In the genomic region with DNA sequence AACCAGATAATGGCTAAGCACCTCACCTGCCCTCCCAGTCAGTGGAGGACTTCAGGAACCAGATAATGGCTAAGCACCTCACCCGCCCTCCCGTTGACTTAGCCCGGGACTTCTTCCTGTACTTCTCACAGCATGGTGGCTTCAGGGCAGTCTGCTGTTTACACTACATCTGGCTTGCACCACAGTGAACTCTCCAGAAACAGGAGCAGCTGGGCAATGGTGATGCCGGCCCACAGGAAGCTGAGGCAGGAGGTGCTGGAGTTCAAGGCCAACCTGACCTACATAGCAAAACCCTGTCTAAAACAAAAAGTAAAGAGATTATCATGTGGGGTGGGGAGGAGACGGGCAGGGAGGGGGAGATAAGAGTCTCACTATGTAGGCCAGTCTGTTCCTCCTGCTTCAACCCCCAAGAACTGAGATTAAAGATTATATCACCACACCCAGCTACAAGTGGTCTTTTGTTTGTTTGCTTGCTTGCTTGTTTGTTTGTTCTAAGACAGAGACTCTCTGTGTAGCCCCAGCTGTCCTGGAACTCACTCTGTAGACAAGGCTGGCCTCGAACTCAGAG, we compare ENCODE assay signal across 20 mouse cellular contexts. TPM values are rescaled to one million over a fixed set of nuclear protein-coding genes. Genes with fewer than 3 reads are reported as not detected.
DNase-seq lines count a peak whose midpoint lies in the region; ATAC-seq lines count a peak whose summit lies in the region.
"Had no signal": no experiment of that assay in that cellular context is flagged by ENCODE, and none has a peak within 500 bp of the region (broad histone marks: within the 10 kb centered on the region; RNA-seq: fewer than 3 reads in every experiment).

No protein-coding gene starts in this region.

- H3K27me3 ChIP-seq in liver, embryonic 13.5 days, result peaks cover 28% of the 10 kb centered on the region
- no peaks in the 10 kb centered on the region for H3K27me3 ChIP-seq in kidney, embryonic 16.5 days (ENCODE audit: insufficient read depth, low read length)
- peaks cover 34% of the 10 kb centered on the region for H3K27me3 ChIP-seq in forebrain, embryonic 13.5 days
- H3K27me3 ChIP-seq: Patski had no signal

- DNase-seq in 416B (ENCODE audit: low read depth) (peak; percentile 93), ES-CJ7 (ENCODE audit: low read depth, low spot score) (peak; percentile 65)
- DNase-seq in induced T-regulatory cell, adult 2 months (ENCODE audit: low read depth), result peak; percentile 44
- no peak for DNase-seq in liver, embryonic 13.5 days
- no peak for DNase-seq in lung, adult 18-20 months
- DNase-seq: adrenal gland, postnatal 14 days; cerebellum, adult 8-10 months; forebrain, postnatal 0 days; gastrocnemius, postnatal 36 days; kidney, postnatal 36 days; lung, postnatal 10 days; thymus, postnatal 14 days had no signal

- H3K27ac ChIP-seq in liver, embryonic 13.5 days, result no peak overlapping the region
- H3K27ac ChIP-seq in kidney, embryonic 16.5 days (ENCODE audit: low read length), result no peak overlapping the region
- no peak overlapping the region for H3K27ac ChIP-seq in forebrain, embryonic 13.5 days
- H3K27ac ChIP-seq: liver, embryonic 14.5 days had no signal

- H3K9ac ChIP-seq in liver, embryonic 13.5 days, result no peak overlapping the region
- H3K9ac ChIP-seq in kidney, embryonic 16.5 days (replicated peaks; ENCODE audit: low read length), result no peak overlapping the region
- H3K9ac ChIP-seq in forebrain, embryonic 13.5 days, result no peak overlapping the region
- H3K9ac ChIP-seq: forebrain, postnatal 0 days; liver, embryonic 14.5 days had no signal

- H3K4me2 ChIP-seq in liver, embryonic 13.5 days, result peak overlapping the region; percentile 8; the same call in 1 of the 2 replicates
- H3K4me2 ChIP-seq in kidney, embryonic 16.5 days (replicated peaks; ENCODE audit: low read depth, low read length), result no peak overlapping the region
- H3K4me2 ChIP-seq in forebrain, embryonic 13.5 days, result no peak overlapping the region
- H3K4me2 ChIP-seq: midbrain, embryonic 11.5 days had no signal

- no peaks in the 10 kb centered on the region for H3K9me3 ChIP-seq in liver, embryonic 13.5 days (replicated peaks)
- no peaks in the 10 kb centered on the region for H3K9me3 ChIP-seq in kidney, embryonic 16.5 days (ENCODE audit: low read length)
- H3K9me3 ChIP-seq in forebrain, embryonic 13.5 days (replicated peaks), result no peaks in the 10 kb centered on the region

- 17% methylated on average over 6 of the region's 6 CpGs for WGBS in liver, embryonic 13.5 days (ENCODE audit: insufficient replicate concordance)
- 74% methylated on average over 6 of the region's 6 CpGs for WGBS in kidney, embryonic 16.5 days
- WGBS in forebrain, embryonic 13.5 days, result 76% methylated on average over 6 of the region's 6 CpGs

- no peaks in the 10 kb centered on the region for H3K36me3 ChIP-seq in liver, embryonic 13.5 days
- no peaks in the 10 kb centered on the region for H3K36me3 ChIP-seq in kidney, embryonic 16.5 days (ENCODE audit: insufficient read depth, low read length)
- no peaks in the 10 kb centered on the region for H3K36me3 ChIP-seq in forebrain, embryonic 13.5 days (ENCODE audit: poor library complexity, severe bottlenecking)

- H3K4me3 ChIP-seq in liver, embryonic 13.5 days (replicated peaks), result no peak overlapping the region
- H3K4me3 ChIP-seq in kidney, embryonic 16.5 days (ENCODE audit: low read length), result no peak overlapping the region
- no peak overlapping the region for H3K4me3 ChIP-seq in forebrain, embryonic 13.5 days

- ATAC-seq in liver, embryonic 13.5 days (ENCODE audit: low read depth), result peak; percentile 32
- ATAC-seq in kidney, embryonic 16.5 days (ENCODE audit: low FRiP score, low TSS enrichment), result no peak
- ATAC-seq in forebrain, embryonic 13.5 days, result no peak
- ATAC-seq in CD4-positive, CD25-positive, alpha-beta regulatory T cell, adult 4 months, result no peak
- ATAC-seq: forebrain, postnatal 0 days; hindbrain, embryonic 16.5 days; intestine, postnatal 0 days; Patski had no signal

- H3K4me1 ChIP-seq in liver, embryonic 13.5 days (replicated peaks), result peaks cover 47% of the 10 kb centered on the region
- H3K4me1 ChIP-seq in kidney, embryonic 16.5 days (ENCODE audit: insufficient read depth, low read length), result peaks cover 24% of the 10 kb centered on the region
- H3K4me1 ChIP-seq in forebrain, embryonic 13.5 days, result peaks cover 17% of the 10 kb centered on the region

RNA-seq across cellular contexts. Expression of a gene that starts 25.8 kb away (rescaled TPM):
- 5.0 TPM in 2 replicates for polyA plus RNA-seq in liver, embryonic 13.5 days (2015; fragmentation: Nextera tagmentation; extraction: Ambion mirVana)
- 2.8 and 2.9 TPM in 2 replicates for polyA plus RNA-seq in kidney, embryonic 16.5 days (2015; fragmentation: Nextera tagmentation; extraction: Ambion mirVana)
- polyA plus RNA-seq in forebrain, embryonic 13.5 days (2015; fragmentation: Nextera tagmentation; extraction: Ambion mirVana), result 0.63 and 0.94 TPM in 2 replicates
- 10 to 100 TPM in 1 of 2 experiments, 1 to 10 TPM in 1; 2.5 to 10.2 TPM for polyA plus RNA-seq in CD4-positive, CD25-positive, alpha-beta regulatory T cell, adult 4 months (2017; shearing (Covaris generic))

Comparison
In these comparisons a context has a peak if more than half of its experiments do, and no peak if none do; other contexts are left out.
1. DNase-seq: peak in 416B (single experiment), ES-CJ7 (single experiment) and induced T-regulatory cell, adult 2 months (single experiment); none in liver, embryonic 13.5 days (single experiment) and lung, adult 18-20 months (0 of 2).